Mouse (Mus musculus): ENCODE measurements around the gene Akip1.

The Akip1 gene

DNA sequence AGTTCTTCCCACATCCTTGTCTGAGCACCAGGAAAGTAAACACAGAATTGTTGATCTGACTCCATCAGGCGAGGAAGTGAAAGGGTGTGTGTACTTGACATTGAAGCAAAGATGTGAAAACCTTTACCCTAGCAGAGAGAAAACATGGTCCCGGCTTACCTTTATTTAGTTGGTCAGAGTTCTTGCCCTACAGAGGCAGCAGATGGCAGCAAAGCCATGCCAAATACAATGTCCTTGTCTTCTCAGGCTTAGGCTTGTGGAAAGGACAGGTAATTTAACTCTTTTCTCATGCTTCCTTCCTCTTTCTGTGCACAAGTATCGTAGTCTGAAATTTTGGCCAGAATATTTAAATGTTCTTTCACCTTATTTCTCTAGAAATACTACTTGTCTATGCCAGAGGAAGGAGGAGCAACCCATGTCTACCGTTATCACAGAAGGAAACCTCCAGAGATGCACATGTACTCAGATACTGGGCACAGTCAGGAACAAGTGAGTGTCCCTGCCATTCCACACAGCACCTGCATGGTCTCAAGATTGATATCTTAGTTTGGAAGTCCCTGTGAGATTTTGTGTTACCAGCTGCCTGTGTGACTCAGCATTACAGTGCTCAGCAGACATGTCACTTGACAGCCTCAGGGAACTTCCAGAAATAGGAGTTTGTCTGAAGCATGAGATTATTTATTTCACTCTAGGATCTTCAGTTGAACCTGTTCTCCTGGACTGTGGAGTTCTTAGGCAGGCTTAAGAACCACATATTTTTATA, 3.7 kb downstream of the Akip1 start:
- DNase-seq (ENCODE audit: low spot score) = peak; percentile 73

DNA sequence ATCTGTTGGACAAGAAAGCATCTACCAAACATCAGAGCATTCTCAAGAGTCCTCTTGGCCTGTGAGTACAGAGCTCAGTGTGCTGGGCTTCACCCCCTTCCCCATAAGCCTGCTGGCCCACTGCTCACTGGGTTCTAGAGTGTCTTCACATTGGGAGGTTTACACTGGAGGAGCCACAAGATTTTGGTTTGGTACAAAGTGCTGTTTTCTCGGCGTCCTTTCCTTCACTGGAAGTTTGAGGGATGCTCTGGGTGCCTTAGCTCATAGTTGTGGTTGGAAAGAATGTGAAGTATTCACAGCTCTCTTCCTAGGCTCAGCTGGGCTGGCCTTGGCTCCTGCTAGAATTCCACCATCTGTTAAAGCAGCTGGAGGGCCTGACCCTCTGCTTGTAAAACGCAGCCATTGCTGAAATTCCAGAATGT, 5.5 kb downstream of the Akip1 start:
- no peak for DNase-seq (ENCODE audit: low spot score)

DNA sequence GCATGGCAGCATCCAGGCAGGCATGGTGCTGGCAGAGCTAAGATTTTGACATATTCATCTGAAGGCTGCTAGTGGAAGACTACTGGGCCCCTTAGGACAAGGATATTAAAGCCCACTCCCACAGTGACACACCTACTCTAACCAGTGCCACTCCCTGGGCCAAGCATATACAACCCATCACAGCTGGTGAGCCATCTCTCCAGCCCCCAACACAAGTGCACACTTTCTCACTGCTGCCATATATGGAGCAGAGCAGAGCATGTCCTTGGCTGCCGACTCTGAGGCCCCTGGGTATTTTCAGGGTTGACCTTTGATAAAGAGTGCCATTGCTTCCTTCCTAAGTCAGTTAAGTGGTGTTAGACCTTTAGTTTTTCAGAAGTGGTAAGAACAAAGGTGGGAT, 6.6 kb downstream of the Akip1 start:
- no peak for DNase-seq (ENCODE audit: low spot score)

DNA sequence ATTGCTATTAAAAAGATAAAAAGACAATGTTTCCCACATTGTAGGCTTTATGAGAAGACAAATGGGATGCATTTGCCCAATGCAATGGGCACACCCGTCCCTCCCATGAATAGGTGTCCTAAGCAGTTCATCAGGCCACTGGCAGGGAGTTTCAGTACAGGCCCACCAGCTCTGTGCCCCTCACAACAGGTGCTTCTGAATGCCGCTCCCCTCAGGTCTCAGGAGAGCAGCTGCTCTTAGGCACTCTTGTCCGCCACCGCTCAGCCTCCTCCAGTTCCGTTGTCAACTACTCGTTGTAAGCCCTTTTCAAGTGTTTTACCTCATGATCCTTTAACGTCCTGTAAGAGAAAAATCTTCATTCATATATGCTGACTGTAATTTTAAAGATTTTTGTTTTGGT, 8.7 kb downstream of the Akip1 start:
- DNase-seq (ENCODE audit: low spot score) = no peak

DNA sequence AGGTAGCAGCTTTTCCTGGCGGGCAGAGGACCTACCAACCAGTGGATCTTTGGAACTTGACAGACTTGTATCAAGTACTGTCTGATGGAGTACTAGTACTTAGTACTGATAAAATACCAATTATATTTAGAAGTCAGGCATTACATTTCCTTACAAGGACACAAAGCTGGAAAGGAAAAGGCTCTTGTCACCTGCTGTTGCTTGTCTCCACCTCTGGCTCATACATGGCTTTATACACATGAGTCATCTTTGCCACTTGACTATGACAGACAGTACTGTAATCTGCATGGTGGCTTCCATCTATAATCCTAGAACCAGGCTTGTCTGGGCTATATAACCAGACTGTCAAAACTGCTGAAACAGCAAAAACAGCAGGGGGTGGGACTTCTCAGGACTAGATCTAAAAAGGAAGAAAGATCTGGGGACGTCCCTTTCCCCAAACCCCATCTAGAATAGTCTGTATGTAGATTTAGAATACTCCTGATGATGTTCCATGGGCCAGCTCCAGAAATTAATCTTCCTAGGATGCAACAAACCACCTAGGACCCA, 10.0 kb downstream of the Akip1 start:
- DNase-seq (ENCODE audit: low spot score) = no peak

DNA sequence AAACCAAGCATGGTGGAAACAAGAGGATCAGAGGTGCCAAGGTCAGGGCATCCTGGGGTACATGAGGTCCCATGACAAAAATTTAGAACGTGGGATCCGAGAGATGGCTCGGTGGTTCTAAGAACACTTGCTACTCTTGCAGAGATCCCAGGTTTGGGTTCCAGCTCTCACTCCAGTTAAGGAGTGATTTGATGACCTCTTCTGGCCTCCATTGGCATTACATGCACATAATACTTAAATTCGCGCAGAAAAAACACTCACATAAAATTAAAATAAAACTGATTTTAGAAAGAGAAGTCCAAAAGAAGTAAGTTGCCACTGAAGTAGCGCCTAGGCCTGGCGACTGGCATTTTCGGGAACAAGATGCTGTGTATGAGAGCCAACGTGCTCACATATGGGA, 15.8 kb downstream of the Akip1 start:
- no peak for DNase-seq (ENCODE audit: low spot score)

DNA sequence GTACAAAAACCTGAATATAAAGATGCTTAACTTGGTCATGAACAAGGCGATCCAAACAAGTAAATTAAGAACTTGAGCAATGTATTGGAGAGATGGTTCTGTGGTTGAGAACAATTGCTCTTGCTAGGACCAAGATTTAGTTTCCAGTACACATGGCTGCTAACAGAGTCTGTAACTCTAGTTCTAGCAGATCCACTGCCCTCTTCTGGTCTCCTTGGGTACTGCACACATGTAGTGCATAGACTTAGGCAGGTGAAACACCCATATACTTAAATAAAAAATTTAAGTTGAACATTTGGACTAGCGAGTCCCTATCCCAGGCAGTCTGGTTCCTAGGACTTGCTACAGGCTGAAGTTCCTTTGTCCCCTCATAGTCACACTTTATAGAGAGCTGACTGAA, 19.1 kb downstream of the Akip1 start:
- DNase-seq (ENCODE audit: low spot score) = no peak

DNA sequence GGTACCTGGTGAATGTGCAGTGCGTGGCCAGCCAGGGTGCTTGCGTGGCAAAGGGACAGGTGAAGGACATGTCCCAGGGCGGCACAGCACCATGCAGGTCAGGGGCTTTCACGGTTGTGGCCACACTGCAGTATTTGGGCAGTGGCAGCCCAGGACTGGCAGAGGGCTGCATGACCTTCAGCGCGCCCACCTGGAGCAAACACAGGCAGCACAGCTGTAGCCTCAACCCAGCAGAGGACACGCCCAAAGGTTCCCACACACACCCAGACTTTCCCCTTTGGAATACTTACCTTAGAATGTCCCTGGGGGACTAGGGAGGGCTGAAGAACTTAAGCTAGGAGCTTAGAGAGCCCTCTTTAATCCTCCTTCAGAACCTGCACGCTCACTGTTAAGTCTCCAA, 19.6 kb downstream of the Akip1 start:
- no peak for DNase-seq (ENCODE audit: low spot score)

DNA sequence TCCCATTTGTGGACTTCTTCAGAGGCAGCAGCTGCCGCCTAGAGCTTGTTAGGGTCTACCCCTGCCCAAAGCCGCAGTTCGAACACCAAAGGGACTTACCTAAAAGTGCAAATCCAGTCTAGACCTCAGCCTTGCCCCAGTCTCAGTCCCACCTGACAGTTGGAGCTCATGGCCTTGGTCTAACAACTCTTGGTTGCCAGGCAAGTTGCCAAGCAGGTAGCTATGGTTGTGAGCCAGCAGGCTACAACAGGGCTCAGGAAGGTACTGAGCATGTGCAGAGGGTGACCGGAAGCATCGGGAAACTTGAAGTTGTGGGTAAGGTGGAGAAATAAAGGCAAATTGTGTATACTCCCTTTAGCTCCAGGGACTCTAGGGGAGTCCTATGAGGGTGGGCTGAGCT, 20.2 kb downstream of the Akip1 start, which contains the start of gene BC051019:
TSS of gene BC051019 (minus strand) at position 154 of the 400 bp plus-strand sequence.
- DNase-seq (ENCODE audit: low spot score) = no peak

DNA sequence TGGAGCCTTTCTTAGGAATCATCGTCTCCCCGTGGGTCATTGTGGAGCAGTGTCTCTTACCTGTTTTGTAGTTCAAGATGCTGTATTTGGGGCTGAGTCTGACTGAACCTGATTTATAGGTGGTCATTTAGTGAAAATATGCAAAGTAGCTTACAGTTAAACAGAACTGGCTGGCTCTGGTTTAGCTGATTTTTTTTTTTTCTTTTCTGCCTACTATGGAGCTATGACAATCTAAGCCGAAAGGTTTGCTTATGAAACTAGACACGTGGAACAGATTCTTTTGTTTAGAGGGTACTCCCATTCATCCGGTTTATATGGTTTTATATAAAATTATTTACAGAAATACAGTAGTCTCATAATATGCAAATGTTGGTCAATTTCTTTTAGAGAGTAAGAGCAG, 28.1 kb downstream of the Akip1 start, which contains the start of gene Ascl3:
TSS of gene Ascl3 (minus strand) at position 101 of the 400 bp plus-strand sequence.
- no peak for DNase-seq (ENCODE audit: low spot score)

DNA sequence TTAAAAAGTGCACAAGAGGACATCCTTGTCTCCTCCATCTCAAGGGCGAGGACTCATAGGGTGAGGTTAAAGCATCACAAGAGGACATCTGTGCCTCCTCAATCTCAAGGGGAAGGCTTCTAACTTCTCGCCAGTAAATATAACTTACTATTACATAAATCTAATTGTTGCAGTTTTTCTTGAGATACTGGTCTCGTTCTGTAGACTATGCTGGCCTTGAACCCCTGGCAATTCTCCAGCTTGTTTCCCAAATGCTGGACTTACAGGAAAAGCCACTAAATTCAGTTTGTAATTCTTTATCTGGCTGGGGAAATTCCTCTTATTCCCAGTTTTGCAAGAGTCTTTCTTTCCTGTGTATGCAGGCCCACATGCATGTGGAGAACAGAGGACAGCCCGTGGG, 31.3 kb downstream of the Akip1 start:
- DNase-seq (ENCODE audit: low spot score) = no peak

DNA sequence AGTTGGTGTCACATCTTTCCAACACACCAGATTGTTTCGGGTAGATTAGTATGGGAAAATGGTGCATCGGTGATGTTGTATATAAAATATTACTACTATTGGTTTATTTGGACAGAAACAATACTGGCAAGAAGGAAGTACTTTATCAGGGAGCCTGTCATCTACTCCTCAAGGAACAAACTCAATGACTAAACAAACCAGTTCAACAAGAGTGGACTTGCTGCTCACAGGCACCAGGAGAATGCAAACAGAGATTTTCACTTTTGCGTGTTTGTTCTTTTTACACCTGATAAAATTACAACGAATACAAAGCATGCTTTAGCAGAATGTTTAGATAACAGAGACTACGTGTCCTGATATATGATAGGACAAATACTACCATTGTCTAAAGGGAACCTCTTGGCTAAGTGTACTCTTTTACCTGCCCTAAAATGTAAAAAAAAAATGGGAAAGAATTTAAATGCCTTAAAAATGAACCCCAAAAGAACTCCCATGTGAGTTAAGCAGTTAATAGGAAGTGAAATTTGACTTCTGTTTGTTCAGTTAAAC, 36.4 kb downstream of the Akip1 start:
- DNase-seq (ENCODE audit: low spot score) = no peak

DNA sequence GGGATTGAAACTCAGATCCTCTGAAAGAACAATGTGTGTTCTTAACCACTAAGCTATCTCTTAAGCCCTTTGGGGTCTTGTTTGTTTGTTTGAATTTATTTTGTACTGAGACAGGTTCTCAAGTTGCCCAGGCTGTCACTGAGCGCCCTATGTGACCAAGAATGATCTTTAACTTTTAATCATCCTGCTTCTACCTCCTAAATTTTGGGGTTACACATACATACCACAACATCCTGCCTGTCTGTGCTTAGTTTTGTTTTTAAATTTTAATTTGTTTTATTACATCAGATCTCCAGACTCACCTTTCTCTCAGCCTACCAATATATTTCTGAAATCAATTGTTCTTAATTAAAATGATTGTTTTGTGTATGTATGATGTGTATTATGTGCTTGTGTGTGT, 37.6 kb downstream of the Akip1 start:
- DNase-seq (ENCODE audit: low spot score) = no peak

DNA sequence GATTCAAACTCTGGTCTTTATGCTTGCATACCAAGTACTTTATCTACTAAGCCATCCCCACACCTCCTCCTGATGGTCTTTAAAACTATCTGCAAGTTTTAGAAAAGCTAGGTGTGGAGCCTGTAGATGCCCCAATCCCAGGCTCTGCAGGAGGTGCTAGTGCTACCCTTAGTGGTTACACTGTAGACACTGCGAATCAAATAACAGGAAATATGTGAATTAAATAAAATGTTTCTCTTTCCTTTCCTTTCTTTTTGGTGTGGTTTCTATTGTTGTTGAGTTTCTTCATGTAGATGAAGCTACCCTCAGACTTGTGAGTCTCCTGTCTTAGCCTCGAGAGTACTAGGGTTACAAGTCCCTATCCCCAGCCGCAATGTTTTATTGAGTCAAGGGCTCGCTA, 38.2 kb downstream of the Akip1 start:
- DNase-seq (ENCODE audit: low spot score) = no peak

DNA sequence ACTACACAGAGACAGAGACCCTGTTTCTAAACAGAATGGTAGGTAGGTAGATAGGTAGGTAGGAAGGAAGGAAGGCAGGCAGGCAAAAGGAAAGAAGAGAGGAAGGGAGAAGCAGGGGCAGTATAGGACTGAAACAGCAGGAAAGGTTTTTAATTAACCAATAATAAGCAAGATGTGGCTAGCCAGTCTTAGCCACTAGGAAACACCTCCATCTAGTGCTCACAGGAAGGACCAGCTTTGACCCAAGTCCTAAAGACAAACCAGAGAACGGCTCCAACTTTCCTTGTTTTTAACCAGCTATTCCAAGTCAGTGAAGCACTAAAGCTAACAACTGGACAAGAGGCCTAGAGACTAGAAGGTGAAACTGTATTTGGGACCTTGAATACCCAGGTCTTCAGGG, 44.3 kb downstream of the Akip1 start:
- peak; percentile 9 for DNase-seq (ENCODE audit: low spot score)

DNA sequence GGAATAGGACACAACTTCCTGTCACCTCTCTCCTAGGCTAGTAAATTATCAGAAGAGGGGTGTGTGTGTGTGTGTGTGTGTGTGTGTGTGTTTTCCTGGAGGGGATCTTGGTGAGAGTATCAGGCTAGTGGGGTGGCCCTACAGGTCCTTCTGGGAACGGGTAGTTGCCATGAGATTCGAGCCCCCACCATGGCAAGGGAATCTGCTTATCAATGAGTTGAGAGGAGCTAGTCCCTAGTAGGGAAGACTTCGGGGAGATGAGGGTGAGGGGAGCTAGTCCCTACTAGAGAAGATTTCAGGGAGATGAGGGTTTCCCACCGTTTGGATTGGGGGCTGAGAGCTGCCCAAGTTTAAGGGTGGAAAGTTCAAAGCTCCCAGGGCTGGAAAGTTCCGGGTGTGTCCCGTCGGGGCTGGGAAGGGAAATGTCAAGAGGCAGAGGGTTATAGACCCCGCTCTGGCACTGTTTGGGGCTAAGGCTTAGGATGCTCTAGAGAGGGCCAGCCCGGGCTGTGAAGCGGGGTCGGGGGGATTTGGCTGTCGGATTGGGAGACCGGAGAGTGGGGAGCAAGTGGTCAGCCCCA, 48.0 kb downstream of the Akip1 start:
- DNase-seq (ENCODE audit: low spot score) = no peak

DNA sequence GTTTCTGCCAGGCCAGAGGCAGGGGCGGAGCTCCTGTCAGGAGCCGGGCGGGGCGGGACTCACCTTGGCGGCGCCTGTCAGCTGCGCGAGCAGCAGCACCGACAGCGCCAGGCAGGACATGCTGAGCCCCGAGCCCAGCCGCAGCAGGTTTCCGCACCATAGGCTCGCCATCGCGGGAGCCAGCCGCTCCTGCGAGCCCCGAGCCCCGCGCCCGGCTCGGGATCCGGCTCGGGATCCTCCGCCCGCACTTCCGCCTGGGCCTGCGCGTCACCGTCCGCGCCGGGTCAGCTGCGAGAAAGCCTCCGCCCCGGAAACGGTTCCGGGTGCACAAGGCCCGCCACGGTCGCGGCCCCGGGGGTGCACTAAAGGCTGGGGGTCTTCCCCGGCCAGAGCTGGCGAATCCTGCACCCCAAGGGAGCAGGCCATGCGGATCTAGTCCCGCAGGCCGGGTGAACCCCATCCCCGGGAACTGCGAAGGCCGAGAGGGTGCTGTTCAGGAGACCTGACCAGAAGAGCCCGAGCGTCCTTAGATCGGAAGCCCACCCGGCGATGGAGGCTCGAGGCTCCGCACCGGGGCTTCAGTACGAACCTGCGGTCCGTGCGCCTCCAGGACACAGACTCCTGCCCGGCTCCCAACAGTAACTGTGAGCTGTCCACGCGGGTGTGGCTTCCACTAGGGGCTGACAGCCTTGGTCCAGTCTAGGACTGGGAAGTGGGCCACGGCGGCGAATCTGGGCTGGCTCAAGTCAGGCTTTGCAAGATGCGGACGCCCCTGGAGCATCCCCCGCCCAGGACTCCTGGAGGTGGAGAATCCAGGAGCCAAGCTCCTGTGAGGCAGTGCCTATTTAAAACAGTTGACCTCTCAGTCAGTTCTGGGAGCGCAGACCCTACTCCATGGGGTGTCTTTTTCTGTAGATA, 48.8 kb downstream of the Akip1 start, which contains the start of gene Tmem9b:
TSS of gene Tmem9b (minus strand) at position 868 of the 918 bp plus-strand sequence.
- DNase-seq (ENCODE audit: low spot score) = peak; percentile 78

DNA sequence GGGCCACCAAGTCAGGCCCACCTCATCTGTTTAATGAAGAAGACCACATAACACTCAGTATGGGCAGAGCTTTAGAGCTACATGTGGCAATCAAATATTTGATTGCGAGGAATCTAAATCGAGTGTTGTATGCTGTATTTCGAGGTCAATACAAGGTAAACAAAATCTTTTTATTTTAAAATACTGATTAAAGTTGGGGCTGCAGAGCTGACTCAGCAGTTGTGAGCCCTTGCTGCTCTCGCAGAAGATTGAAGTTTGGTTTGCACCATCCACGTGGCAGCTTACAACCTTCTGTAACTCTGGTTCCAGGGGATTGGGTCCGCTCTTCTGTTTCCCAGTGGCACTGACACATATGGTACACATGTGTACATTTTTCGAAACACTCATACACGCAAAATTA, 50.5 kb downstream of the Akip1 start:
- no peak for DNase-seq (ENCODE audit: low spot score)

DNA sequence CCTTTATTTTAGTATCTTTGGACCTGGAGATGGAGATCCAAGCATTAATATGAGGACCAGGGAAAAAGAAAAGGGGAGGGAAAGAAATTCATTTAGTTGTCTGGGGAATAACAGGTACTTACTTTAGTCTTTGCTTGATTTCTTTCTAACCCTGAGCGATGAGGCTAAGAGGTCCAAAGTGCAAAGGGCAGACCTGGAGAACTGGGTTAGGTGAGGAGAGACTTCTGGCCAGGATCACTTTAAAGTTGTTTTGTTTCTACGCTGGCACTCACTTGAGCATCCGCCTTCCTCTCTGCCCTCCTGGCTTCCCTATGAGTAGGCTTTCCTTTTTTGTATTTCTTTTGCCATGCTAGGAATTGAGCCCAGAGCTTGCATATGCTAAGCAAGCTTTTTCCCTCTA, 52.8 kb downstream of the Akip1 start:
- DNase-seq (ENCODE audit: low spot score) = no peak

Measured in MN1 (cell line).